Mouse (Mus musculus): ENCODE results near the gene Slc11a2.
"Not testable (repeated sequence)": the region's sequence is repeated elsewhere in the genome, so short reads cannot be mapped to it uniquely, and the experiment has no call there.

Slc11a2 gene

GRCm38 (mm10) chr15:100436112-100436511, 11.2 kb upstream of the Slc11a2 start:
- ATAC-seq (ENCODE audit: low TSS enrichment): no peak

- ATAC-seq (ENCODE audit: low TSS enrichment): no peak
Observed at GRCm38 (mm10) chr15:100433234-100433633, 8.4 kb upstream of the Slc11a2 start.

GRCm38 (mm10) chr15:100429959-100430565, 5.2 kb upstream of the Slc11a2 start:
- no peak for ATAC-seq (ENCODE audit: low TSS enrichment)

- ATAC-seq (ENCODE audit: low TSS enrichment): no peak
Observed at GRCm38 (mm10) chr15:100428296-100428905, 3.5 kb upstream of the Slc11a2 start.

- 0 out of 2 replicates have a peak, but pooled peaks have one; percentile 26 for ATAC-seq (ENCODE audit: low TSS enrichment)
Observed at GRCm38 (mm10) chr15:100423916-100424315, 956 bp downstream of the Slc11a2 start.

- peak; percentile 96 for ATAC-seq (ENCODE audit: low TSS enrichment)
Observed at GRCm38 (mm10) chr15:100422899-100423860, 1.7 kb downstream of the Slc11a2 start.

- ATAC-seq (ENCODE audit: low TSS enrichment): peak; percentile 48
Observed at GRCm38 (mm10) chr15:100422476-100422875, 2.4 kb downstream of the Slc11a2 start.

GRCm38 (mm10) chr15:100421758-100422197, 3.1 kb downstream of the Slc11a2 start, which contains the start of gene Gm5475:
TSS of gene Gm5475 (plus strand) at chr15:100422147.
- not testable (repeated sequence) for ATAC-seq (ENCODE audit: low TSS enrichment)

GRCm38 (mm10) chr15:100421059-100421757, 3.7 kb downstream of the Slc11a2 start:
- ATAC-seq (ENCODE audit: low TSS enrichment): no peak

- no peak for ATAC-seq (ENCODE audit: low TSS enrichment)
Observed at GRCm38 (mm10) chr15:100419901-100420745, 4.7 kb downstream of the Slc11a2 start.

GRCm38 (mm10) chr15:100419311-100419710, 5.6 kb downstream of the Slc11a2 start:
- ATAC-seq (ENCODE audit: low TSS enrichment): no peak

GRCm38 (mm10) chr15:100417854-100418450, 6.9 kb downstream of the Slc11a2 start:
- ATAC-seq (ENCODE audit: low TSS enrichment): no peak

- ATAC-seq (ENCODE audit: low TSS enrichment): no peak
Observed at GRCm38 (mm10) chr15:100415684-100416083, 9.2 kb downstream of the Slc11a2 start.

- no peak for ATAC-seq (ENCODE audit: low TSS enrichment)
Observed at GRCm38 (mm10) chr15:100414942-100415341, 9.9 kb downstream of the Slc11a2 start.

GRCm38 (mm10) chr15:100414011-100414410, 10.9 kb downstream of the Slc11a2 start:
- ATAC-seq (ENCODE audit: low TSS enrichment): no peak

GRCm38 (mm10) chr15:100413306-100413705, 11.6 kb downstream of the Slc11a2 start:
- no peak for ATAC-seq (ENCODE audit: low TSS enrichment)

GRCm38 (mm10) chr15:100411731-100412130, 13.1 kb downstream of the Slc11a2 start:
- ATAC-seq (ENCODE audit: low TSS enrichment): no peak

GRCm38 (mm10) chr15:100410918-100411672, 13.8 kb downstream of the Slc11a2 start:
- ATAC-seq (ENCODE audit: low TSS enrichment): no peak

- no peak for ATAC-seq (ENCODE audit: low TSS enrichment)
Observed at GRCm38 (mm10) chr15:100406088-100406487, 18.8 kb downstream of the Slc11a2 start.

Data from frontal cortex, adult (tissue).